Mouse (Mus musculus): ENCODE data around the gene Flt1.

- TF ChIP-seq CTCF (IDR thresholded peaks at IDR 0.05; ENCODE audit: low read depth) (no peak), EP300 (IDR thresholded peaks at IDR 0.05; ENCODE audit: low read depth) (no peak)
These were observed 17.3 kb downstream of the Flt1 start for GRCm38 (mm10) chr5:147708500-147708899.

All from liver, embryonic 14.5 days (tissue).